Mouse (Mus musculus): ENCODE measurements around the gene Ramp2.

The Ramp2 gene

GRCm38 (mm10) chr11:101272446-101272845 is 26.6 kb downstream of the Ramp2 start:
- no peak for DNase-seq

DNA sequence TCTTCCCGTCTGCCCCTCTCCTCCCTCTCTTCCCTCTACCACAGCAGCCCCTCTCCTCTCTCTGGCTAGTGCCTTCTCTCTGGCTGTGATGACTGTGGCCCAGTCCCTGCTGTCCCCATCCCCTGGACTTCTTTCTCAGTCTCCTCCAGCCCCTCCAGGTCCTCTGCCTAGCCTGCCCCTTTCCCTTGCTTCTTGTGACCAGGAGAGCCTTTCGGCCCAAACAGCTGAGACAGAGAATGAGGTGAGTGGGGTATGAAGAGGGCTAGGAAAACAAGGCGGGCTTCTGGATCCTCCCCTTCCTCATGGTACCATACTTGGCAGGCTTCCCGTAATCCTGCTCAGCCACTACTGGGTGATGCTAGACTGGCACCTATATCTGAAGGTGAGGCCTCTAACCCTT is 29.5 kb downstream of the Ramp2 start:
- DNase-seq: no peak

DNA sequence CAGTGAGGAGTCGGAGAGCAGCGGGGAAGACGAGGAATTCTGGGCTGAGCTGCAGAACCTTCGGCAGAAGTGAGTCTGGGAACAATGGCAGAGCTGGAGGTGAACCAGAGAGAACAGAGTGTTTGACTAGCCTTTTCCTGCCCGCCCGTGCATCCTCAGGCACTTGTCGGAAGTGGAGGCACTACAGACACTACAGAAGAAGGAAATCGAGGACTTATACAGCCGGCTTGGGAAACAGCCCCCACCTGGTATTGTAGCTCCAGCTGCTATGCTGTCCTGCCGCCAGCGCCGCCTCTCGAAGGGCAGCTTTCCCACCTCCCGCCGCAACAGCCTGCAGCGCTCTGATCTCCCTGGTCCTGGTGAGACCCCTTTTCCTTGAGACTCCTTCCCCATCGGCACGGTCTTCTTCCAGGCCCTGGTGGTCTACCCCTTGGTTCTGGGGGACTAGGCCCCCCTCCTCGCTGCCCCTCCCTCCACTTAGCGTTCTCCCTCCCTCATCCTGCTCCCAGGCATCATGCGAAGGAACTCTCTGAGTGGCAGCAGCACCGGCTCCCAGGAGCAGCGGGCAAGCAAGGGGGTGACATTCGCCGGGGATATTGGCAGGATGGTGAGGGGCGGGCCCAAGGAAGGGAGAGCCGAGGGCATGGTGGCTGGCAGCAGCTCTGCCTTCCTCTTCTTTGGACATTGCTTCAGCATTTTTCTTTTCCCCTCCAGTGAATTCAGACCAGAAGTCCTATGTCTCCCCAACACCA is 30.7 kb downstream of the Ramp2 start:
- DNase-seq: no peak

DNA sequence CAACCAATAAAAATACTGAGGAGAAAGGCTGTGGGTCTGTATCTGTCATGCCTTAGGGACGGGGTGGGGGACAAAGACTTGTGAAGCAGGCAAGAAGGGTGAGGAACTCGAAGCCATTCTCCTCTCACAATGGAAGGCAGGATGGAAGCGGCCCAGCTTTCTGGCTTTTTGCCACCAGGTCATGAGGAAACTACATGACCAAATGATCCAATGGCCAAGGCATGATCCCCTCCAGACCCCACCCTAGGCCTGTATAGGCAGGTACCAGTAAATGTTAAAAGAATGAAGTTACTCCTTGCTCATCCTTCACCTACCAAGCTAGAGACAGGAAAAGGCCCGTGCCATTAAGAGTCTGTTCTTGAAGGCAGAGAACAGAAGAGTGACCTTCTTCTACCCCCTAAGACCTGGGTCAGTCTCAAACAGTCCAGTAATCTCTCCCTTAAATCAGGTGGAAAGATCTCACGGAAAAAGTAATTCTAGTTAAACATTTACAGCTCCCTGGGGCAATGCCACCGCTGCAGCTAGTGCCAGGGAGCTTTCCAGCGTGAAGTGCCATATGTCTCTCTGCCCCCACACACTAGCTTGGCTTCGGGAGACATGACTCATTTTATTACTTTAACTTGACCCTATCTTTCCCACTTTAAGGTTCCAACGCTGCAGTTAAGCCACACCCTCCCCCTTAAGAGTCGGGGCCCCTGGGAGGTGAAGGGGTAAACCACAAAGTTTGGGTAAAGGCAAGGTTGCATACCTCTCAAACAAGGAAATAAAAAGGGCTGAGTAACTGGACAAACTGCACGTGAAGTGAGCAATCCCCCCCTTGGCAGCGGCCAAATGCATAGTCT is 31.8 kb downstream of the Ramp2 start:
- peak; percentile 65 for DNase-seq

DNA sequence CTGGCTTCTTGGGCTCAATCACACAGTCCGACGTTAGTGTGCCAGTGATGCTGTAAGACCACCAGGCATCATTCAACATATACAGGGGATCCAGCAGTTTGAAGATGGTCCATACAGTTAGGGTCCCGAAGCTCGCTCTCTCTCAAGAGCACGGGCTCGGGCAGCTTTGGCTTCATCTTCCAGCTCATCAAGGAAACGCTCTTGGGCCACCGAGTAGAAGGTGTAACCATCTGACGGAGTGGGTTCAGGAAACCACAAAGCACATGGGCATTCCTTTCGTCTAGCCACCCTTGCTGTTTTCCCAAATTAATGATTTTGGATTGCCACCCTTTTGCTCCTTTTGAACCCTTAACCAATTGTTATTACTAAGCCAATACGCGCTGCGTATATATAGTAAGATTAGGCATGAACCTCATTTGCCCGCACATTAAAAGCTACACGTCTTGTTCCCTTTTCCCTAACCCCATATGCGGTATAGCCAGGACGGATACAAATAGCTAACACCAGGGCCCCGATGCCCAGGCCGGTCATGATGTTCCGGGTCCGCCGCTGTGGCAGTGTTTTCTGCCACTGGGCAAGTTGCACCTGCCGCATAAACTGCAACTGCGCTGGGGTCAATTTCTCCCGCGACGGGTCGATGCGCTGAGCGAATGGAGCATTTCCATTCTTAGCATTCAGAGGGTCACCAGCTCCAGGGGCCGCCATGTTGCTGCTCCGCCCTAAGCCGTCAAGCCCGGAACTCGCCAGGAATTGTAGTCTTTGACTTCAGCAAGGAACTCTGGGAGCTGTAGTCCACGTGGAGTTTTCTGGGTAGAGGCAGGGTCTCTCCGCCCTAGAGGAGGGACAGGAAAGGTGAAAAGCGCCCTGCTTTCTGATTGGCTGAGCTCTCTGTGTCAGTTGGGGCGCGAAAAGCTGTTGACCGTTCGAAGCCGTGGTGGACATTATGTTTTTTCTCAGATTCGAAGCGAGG is 32.7 kb downstream of the Ramp2 start, which contains the start of the genes Cntd1 and Coa3:
Cntd1 (plus strand) TSS at position 790 of the 970 bp plus-strand sequence.
Coa3 (minus strand) TSS at position 892 of the 970 bp plus-strand sequence.
- peak; percentile 94 for DNase-seq

GRCm38 (mm10) chr11:101279193-101279569 is 33.4 kb downstream of the Ramp2 start:
- DNase-seq: no peak

- DNase-seq: no peak
Observed at GRCm38 (mm10) chr11:101280837-101281236, 35.0 kb downstream of the Ramp2 start.

- no peak for DNase-seq
Observed at GRCm38 (mm10) chr11:101282896-101283295, 37.1 kb downstream of the Ramp2 start.

DNA sequence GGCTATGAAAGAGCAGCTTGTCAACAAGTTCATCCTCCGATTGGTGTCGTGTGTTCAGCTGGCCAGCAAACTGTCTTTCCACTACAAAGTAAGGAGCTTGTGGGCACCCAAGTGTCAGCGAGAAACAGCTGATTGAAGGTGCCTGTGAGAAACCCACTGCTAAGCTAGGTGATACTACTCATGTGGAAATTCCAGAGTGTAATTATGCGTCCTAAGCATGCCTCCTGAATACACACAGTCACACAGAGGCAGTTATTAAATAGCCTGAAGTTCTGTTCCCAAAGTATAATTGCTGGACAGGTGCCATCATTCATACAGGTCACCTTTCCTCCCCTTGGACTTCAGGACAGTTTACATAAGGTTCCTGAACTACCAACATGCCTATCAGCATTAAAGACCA is 38.0 kb downstream of the Ramp2 start:
- no peak for DNase-seq

- peak; percentile 76 for DNase-seq
Observed at GRCm38 (mm10) chr11:101287306-101287705, 41.5 kb downstream of the Ramp2 start.

DNA sequence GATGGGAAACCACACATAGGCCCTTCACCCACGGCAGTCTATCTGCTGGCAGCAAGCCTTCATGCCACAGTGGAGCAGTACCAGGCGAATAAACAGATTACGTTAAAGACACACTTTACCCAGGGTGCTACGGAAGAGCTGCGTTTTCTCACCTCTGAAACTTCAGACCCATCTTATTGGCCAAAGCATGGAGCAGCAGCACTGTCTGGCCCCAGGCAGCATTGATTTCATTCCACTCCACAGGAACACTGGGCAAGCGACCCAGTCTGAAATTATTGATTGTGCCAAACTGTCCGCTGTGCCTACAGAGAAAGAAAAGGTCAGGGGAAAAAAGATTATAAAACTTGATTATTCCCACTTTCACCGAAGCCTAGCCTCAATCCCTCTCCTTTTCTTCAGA is 45.4 kb downstream of the Ramp2 start:
- DNase-seq: no peak

GRCm38 (mm10) chr11:101295191-101295590 is 49.4 kb downstream of the Ramp2 start:
- no peak for DNase-seq

DNA sequence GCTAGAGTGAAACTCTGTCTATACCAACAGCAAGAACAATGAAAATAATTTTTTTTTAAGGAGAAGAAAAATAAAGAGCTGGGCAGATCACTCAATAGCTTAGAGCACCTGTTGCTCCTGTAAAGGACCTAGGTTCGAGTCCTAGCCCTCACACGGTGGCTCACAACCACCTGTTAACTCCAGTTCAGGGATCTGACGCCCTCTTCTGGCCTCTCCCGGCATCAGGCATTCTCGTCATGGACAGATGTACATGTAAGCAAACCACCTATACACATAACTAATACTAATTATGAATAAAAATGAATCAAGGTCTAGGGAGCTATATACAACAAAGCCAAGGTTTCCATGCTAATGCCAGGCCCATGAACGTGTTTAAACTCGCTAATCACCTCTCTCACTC is 55.1 kb downstream of the Ramp2 start:
- no peak for DNase-seq

GRCm38 (mm10) chr11:101301299-101302003 is 55.6 kb downstream of the Ramp2 start:
- no peak for DNase-seq

- DNase-seq: peak; percentile 99
Observed at GRCm38 (mm10) chr11:101302004-101302798, 56.4 kb downstream of the Ramp2 start, which contains the start of gene Becn1. Becn1 (minus strand) TSS chr11:101302286.

- no peak for DNase-seq
Observed at GRCm38 (mm10) chr11:101307744-101308143, 61.9 kb downstream of the Ramp2 start.

All from lung, postnatal 36 days (tissue).